Mouse (Mus musculus) heart, embryonic 11.5 days (tissue): ENCODE measurements around the gene 2010111I01Rik. TPM values are rescaled to one million over a fixed set of nuclear protein-coding genes. Genes with fewer than 3 reads are reported as not detected.
A peak's percentile ranks its signal among the peaks of the same experiment; 100 is the strongest.

Experiments used
- ATAC-seq: fragments of 200-750 bp; cut with Nextera tagmentation; replicated peaks from 2 replicates; pipeline ENCODE4 v1.8.0; 2017; ENCODE audit warnings: moderate library complexity; ENCODE audit not compliant: insufficient number of reproducible peaks, low FRiP score, low TSS enrichment
- H3K27ac ChIP-seq: fragments of 300-500 bp; sonication (generic); 2 replicates; pipeline ENCODE4 v1.5.1; 2014; ENCODE audit warnings: mild to moderate bottlenecking, low read depth, low read length
- H3K27me3 ChIP-seq: fragments of 300-500 bp; sonication (generic); 2 replicates; pipeline ENCODE4 v1.6.1; 2014; ENCODE audit warnings: mild to moderate bottlenecking, low read length, mixed read lengths; ENCODE audit not compliant: control insufficient read depth, insufficient read depth
- H3K36me3 ChIP-seq: fragments of 300-500 bp; sonication (generic); 2 replicates; pipeline ENCODE4 v1.6.1; 2014; ENCODE audit warnings: mild to moderate bottlenecking, low read length, moderate library complexity, mixed read lengths; ENCODE audit not compliant: control insufficient read depth, insufficient read depth
- H3K4me1 ChIP-seq: fragments of 300-500 bp; sonication (generic); 2 replicates; pipeline ENCODE4 v1.6.1; 2014; ENCODE audit warnings: low read length; ENCODE audit not compliant: control insufficient read depth, insufficient read depth
- H3K4me2 ChIP-seq: fragments of 300-500 bp; sonication (generic); 2 replicates; pipeline ENCODE4 v1.6.1; 2014; ENCODE audit warnings: mild to moderate bottlenecking, moderate library complexity
- H3K4me3 ChIP-seq: fragments of 300-500 bp; sonication (generic); 2 replicates; pipeline ENCODE4 v1.5.1; 2014; ENCODE audit warnings: low read depth, low read length
- H3K9ac ChIP-seq: fragments of 300-500 bp; sonication (generic); 2 replicates; pipeline ENCODE4 v1.6.1; 2014; ENCODE audit warnings: mild to moderate bottlenecking, low read depth, low read length, moderate library complexity
- H3K9me3 ChIP-seq: fragments of 300-500 bp; sonication (generic); replicated peaks from 2 replicates; pipeline ENCODE4 v1.6.1; 2016; ENCODE audit warnings: low read length; ENCODE audit not compliant: control insufficient read depth
- WGBS: fragments of 180-500 bp; shearing (Covaris S2); extraction: QIAGEN DNeasy Blood & Tissue Kit; methylation state at CpG from one replicate; pipeline ENCODE4 v1.1.7; 2014; ENCODE audit not compliant: insufficient replicate concordance; 5-methylcytosine and 5-hydroxymethylcytosine counted together
- polyA plus RNA-seq: library from polyadenylated mRNA; unstranded; fragments of >200 nt; fragmentation: Nextera tagmentation; extraction: Ambion mirVana; gene quantifications from 2 replicates; pipeline ENCODE4 v1.2.1, GENCODE M21; 2014

The 2010111I01Rik gene
- polyA plus RNA-seq, 1 experiment from 2014 or later = 58.9 TPM

DNA sequence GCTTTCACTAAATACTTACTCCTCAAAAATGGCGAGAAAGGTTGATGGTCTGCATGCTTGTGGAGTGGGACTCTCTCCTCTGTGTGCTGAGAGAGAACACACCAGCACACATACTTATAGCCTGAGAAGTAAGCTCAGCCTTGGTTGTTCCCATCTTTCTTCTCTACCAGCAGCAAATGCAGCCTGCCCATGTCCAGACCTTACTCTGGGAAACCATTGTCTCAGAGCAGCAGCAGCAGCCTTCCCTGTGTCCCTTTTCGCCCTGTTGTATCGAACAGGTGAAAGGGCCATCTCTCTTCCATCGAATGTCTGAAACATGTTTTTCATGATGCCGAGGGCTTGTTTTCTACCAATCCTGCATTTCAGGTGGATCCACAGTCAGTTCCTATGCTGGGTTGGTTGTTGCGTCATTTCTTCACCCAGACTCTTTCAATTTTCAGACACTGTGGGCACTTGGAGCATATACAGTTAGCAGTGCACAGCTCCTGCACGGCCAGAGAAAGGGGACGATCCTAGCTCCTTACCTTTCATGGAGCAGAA is 285.8 kb downstream of the 2010111I01Rik start:
- H3K9me3 ChIP-seq = no peaks in the 10 kb centered on the region
- 91% methylated on average over 8 of the region's 8 CpGs for WGBS
- no peak overlapping the region for H3K4me2 ChIP-seq
- peaks cover 69% of the 10 kb centered on the region for H3K4me1 ChIP-seq
- H3K27me3 ChIP-seq = no peaks in the 10 kb centered on the region
- no peak overlapping the region for H3K4me3 ChIP-seq
- no peak overlapping the region for H3K9ac ChIP-seq
- no peaks in the 10 kb centered on the region; the same call in 1 of the 2 replicates for H3K36me3 ChIP-seq
- ATAC-seq = no peak
- H3K27ac ChIP-seq = no peak overlapping the region

DNA sequence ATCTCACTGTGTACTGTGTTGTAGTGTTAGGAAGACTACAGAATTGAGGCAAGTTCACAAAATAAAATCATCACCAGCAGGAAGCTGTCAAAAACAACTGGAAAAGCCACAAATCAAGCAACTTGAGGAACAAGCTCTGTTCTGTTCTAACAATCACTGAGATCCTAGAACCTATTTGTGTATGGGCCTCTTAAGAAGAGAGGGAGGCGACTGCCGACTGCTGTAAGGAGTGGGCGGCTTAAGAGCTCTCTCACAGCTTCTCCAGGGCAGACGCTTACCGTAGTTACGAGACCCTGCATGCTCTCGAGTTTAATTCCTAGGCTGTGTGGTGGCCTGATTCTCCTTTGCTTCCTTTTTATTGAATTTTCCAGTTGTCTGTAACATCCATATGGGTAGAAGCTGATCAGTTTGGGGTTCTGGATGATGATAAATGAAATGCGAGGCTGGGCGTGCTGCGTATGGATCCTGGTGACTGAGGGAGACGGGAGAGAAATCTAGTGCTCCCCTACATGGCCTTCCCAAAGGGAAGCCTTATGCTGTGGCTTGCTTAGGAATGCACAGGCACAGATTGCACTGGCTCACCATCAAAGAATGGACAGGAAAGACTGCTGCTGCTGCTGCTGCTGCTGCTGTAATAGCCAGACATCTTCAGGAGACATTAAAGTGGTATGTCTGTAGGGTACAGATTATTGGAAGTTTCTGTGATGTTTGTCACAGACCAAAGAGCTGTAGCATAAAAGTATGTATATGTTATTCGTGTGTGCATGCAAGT is 286.6 kb downstream of the 2010111I01Rik start:
- H3K4me1 ChIP-seq = peaks cover 70% of the 10 kb centered on the region
- peak overlapping the region; percentile 59 for H3K9ac ChIP-seq
- peak overlapping the region; percentile 79 for H3K27ac ChIP-seq
- H3K4me2 ChIP-seq = peak overlapping the region; percentile 48
- WGBS = 42% methylated on average over 12 of the region's 12 CpGs
- H3K27me3 ChIP-seq = no peaks in the 10 kb centered on the region
- H3K36me3 ChIP-seq = no peaks in the 10 kb centered on the region; the same call in 1 of the 2 replicates
- ATAC-seq = no peak
- H3K9me3 ChIP-seq = no peaks in the 10 kb centered on the region
- no peak overlapping the region for H3K4me3 ChIP-seq

DNA sequence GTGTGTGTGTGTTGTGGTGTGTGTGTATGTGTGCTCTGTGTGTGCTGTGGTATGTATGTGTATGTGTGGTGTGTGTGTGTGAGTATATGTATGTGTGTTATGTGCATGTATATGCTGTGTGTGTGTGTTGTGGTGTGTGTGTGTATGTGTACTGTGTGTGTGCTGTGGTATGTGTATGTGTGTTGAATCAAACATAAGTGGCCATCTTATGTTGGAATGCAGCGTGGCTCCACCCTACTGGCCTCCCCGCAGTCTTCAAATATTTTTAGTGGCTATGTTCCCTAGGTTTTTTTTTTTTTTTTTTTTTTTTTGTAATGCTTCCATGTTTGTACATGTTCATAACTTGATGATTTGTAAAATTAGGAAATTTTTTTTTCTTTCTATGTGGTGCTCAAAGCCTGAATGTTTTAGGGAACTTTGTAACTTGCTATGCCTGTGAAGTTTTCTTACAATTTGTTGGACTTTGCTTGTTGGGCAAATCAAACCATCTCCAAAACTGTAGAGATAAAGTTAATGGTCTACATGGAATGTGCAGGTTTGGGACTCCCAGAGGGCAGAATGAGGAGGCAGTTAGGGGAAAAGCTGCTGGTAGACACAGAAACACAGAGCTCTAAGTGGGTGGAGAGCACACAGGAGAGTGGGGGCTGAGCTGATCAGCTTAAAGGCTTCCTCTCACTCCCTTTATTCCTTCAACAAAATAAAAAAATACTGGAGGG is 287.8 kb downstream of the 2010111I01Rik start:
- WGBS = 82% methylated on average over 2 of the region's 2 CpGs
- H3K36me3 ChIP-seq = peaks cover 3% of the 10 kb centered on the region
- no peak for ATAC-seq

DNA sequence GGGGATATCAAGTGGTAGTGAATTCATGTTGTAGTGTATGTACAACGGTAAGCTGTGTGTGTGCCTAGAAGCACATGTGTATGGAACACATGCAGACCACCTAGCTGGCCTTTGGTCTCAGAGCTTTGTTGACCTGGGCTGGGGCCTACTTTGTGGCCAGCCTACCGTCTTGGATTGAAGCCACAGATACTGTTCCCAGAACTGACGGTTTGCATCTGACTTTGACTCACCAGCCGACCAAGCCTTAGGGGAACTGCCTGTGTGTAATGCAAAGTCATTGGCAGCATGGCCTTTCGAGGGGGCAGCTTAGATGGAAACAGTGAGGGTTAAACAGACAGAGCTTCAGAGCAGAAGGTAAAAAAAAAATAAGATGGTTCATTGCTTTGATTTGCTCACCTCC is 288.5 kb downstream of the 2010111I01Rik start:
- Histone ChIP-seq H3K27me3 (no peaks in the 10 kb centered on the region), H3K4me3 (no peak overlapping the region), H3K9me3 (no peaks in the 10 kb centered on the region), H3K27ac (no peak overlapping the region), H3K4me1 (peaks cover 68% of the 10 kb centered on the region), H3K4me2 (no peak overlapping the region), H3K9ac (no peak overlapping the region), H3K36me3 (peaks cover 3% of the 10 kb centered on the region)
- 72% methylated on average over 5 of the region's 5 CpGs for WGBS
- ATAC-seq = no peak

More for the DNA sequence above, 287.8 kb downstream of the 2010111I01Rik start:
- H3K4me1 ChIP-seq = peaks cover 63% of the 10 kb centered on the region
- no peak overlapping the region for H3K4me2 ChIP-seq
- H3K4me3 ChIP-seq = no peak overlapping the region
- H3K27ac ChIP-seq = 0 out of 2 replicates have a peak overlapping the region, but pooled peaks have one; percentile 79
- no peaks in the 10 kb centered on the region for H3K9me3 ChIP-seq
- no peak overlapping the region for H3K9ac ChIP-seq
- H3K27me3 ChIP-seq = no peaks in the 10 kb centered on the region

DNA sequence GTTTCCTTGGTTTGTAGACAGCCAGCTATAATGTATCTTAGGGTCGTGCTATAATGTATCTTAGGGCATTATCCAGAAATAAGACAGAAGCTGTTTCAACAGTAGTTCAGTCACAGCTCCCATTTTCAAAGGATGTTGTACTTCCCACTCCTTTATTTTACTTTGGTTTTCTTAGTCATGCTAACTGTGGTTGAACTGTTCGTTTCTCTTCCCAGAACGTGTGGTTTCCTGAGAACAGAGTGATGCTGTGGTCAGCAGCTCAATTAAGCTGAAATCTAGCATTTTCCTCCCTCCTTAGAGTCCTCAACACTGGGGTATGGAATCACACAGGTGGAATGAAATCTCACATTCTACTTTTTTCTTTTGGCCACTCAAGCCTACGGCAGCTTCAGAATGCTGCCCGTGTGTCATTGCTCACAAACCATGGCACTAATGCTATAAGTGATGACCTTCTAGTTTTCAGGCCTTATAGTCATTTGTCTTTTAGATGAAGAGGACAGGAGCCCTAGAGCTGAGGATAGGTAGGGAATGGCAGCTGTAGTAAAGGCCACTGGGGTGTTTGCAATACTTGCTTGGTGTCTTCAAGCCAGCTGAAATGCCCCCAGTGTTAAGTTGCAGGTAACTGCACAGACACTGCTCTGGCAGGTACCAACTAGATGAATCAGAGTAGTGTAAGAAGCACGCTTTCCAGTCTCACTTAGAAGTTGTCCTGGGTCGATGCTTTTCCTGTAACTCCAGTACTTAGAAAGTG is 289.4 kb downstream of the 2010111I01Rik start:
- peaks cover 75% of the 10 kb centered on the region for H3K4me1 ChIP-seq

DNA sequence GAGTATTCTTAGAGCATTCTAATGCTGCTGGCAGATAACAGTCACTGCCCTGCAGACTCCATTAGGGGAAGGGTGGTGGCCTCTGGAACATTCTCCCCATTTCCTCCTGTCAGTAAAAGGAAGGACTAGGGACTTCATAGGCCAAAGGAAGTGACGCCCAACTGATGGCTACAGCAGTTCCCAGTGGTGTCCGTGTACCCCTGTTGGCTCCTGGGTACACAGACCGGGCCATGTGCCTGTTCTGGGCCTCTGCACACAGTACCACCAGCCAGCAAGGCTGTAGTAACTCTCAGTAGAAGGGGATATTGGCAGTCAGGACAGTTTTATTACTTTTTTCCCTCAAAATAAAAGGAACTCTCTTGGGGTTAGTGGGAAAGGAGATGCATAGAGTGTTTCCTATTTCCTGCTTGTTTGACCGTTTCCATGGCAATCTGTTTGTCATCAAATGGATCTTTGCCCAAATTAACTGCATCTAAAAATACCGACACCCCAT is 290.9 kb downstream of the 2010111I01Rik start:
- H3K27ac ChIP-seq = peak overlapping the region; percentile 41; the same call in 1 of the 2 replicates
- no peaks in the 10 kb centered on the region for H3K9me3 ChIP-seq
- no peak overlapping the region for H3K9ac ChIP-seq
- peaks cover 3% of the 10 kb centered on the region for H3K36me3 ChIP-seq
- no peak for ATAC-seq
- H3K4me2 ChIP-seq = no peak overlapping the region
- H3K4me3 ChIP-seq = no peak overlapping the region
- 72% methylated on average over 5 of the region's 5 CpGs for WGBS
- peaks cover 72% of the 10 kb centered on the region for H3K4me1 ChIP-seq
- no peaks in the 10 kb centered on the region for H3K27me3 ChIP-seq

More for the DNA sequence above, 289.4 kb downstream of the 2010111I01Rik start:
- H3K9ac ChIP-seq = no peak overlapping the region
- peaks cover 3% of the 10 kb centered on the region for H3K36me3 ChIP-seq
- WGBS = 87% methylated on average over 7 of the region's 7 CpGs
- H3K27ac ChIP-seq = no peak overlapping the region
- H3K4me2 ChIP-seq = no peak overlapping the region
- no peak overlapping the region for H3K4me3 ChIP-seq
- H3K9me3 ChIP-seq = no peaks in the 10 kb centered on the region
- no peaks in the 10 kb centered on the region for H3K27me3 ChIP-seq
- ATAC-seq = no peak

DNA sequence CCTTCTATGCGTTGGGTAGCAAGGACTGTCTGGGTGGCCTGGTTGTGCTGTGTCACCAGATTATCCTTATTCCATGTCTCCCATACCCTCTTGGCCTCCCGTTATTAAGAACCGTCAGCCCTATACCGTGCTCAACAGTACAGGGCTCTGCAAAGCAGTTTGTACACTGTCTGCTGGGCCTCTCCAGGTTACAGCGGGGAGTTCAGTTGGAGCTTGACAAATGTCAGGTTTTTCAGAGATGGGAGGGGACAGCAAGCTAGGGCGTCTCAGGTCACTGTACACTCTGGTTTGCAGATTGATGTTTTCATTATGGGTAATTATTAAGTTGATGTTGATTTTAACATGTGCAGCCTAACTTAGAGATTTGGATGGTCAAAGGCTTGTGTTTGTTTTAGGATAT is 291.5 kb downstream of the 2010111I01Rik start:
- Histone ChIP-seq H3K36me3 (peaks cover 3% of the 10 kb centered on the region), H3K4me3 (no peak overlapping the region), H3K9ac (no peak overlapping the region), H3K27ac (0 out of 2 replicates have a peak overlapping the region, but pooled peaks have one; percentile 0), H3K27me3 (no peaks in the 10 kb centered on the region), H3K4me2 (no peak overlapping the region), H3K4me1 (peaks cover 73% of the 10 kb centered on the region), H3K9me3 (no peaks in the 10 kb centered on the region)
- ATAC-seq = no peak
- WGBS = 81% methylated on average over 6 of the region's 6 CpGs

DNA sequence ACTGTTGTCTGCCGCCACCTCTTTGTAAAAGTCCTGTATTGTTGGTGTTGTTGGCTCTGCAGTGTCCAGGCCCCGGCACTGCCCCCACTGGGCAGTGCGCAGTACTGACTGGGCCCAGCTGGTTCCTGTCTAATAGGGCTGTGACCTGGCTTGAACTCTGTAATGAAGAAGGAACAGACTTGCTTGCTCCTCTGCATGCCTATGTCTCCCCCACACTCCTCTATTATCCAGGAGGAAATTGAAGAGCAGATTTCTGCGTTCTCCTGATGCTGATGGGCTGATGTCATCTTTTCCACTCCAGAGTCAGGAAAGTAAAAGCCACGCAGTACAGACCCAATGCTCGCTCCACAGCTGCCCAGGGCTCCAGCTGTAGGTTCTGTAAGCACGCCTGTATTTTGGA is 292.1 kb downstream of the 2010111I01Rik start:
- ATAC-seq = peak; percentile 45; the same call in 1 of the 2 replicates
- no peak overlapping the region for H3K27ac ChIP-seq
- H3K27me3 ChIP-seq = no peaks in the 10 kb centered on the region
- WGBS = 56% methylated on average over 7 of the region's 7 CpGs
- H3K4me1 ChIP-seq = peaks cover 73% of the 10 kb centered on the region
- no peaks in the 10 kb centered on the region for H3K9me3 ChIP-seq
- no peak overlapping the region for H3K4me3 ChIP-seq
- no peak overlapping the region for H3K4me2 ChIP-seq
- no peak overlapping the region for H3K9ac ChIP-seq
- peaks cover 3% of the 10 kb centered on the region for H3K36me3 ChIP-seq
